Mouse (Mus musculus) liver, embryonic 13.5 days (tissue): Measurements from ENCODE around the gene Adam12. TPM values are rescaled to one million over a fixed set of nuclear protein-coding genes. Genes with fewer than 3 reads are reported as not detected.

Experiments used
- ATAC-seq: fragments of 200-750 bp; cut with Nextera tagmentation; 2 replicates; pipeline ENCODE4 v1.8.0; 2017; ENCODE audit warnings: low read depth, mild to moderate bottlenecking, moderate number of reproducible peaks, moderate library complexity
- DNase-seq: peaks from one replicate; pipeline ENCODE4 v3.0.0; 2022
- H3K27ac ChIP-seq: fragments of 300-500 bp; sonication (generic); 2 replicates; pipeline ENCODE4 v1.5.1; 2015; ENCODE audit warnings: moderate library complexity, mild to moderate bottlenecking, inconsistent platforms
- H3K27me3 ChIP-seq: fragments of 300-500 bp; sonication (generic); 2 replicates; pipeline ENCODE4 v1.6.1; 2015; ENCODE audit warnings: mild to moderate bottlenecking, inconsistent platforms
- H3K36me3 ChIP-seq: fragments of 300-500 bp; sonication (generic); 2 replicates; pipeline ENCODE4 v1.6.1; 2015; ENCODE audit warnings: mild to moderate bottlenecking, inconsistent platforms
- H3K4me1 ChIP-seq: fragments of 300-500 bp; sonication (generic); replicated peaks from 2 replicates; pipeline ENCODE4 v1.6.1; 2015; ENCODE audit warnings: inconsistent platforms
- H3K4me2 ChIP-seq: fragments of 300-500 bp; sonication (generic); 2 replicates; pipeline ENCODE4 v1.6.1; 2015; ENCODE audit warnings: inconsistent platforms, mild to moderate bottlenecking, moderate library complexity
- H3K4me3 ChIP-seq: fragments of 300-500 bp; sonication (generic); replicated peaks from 2 replicates; pipeline ENCODE4 v1.5.1; 2015; ENCODE audit warnings: mild to moderate bottlenecking, inconsistent platforms
- H3K9ac ChIP-seq: fragments of 300-500 bp; sonication (generic); 2 replicates; pipeline ENCODE4 v1.6.1; 2015; ENCODE audit warnings: mild to moderate bottlenecking, inconsistent platforms
- H3K9me3 ChIP-seq: fragments of 300-500 bp; sonication (generic); replicated peaks from 2 replicates; pipeline ENCODE4 v1.6.1; 2016; ENCODE audit warnings: inconsistent platforms
- WGBS: fragments of 180-500 bp; shearing (Covaris S2); methylation state at CpG from one replicate; pipeline ENCODE4 v1.1.7; 2015; ENCODE audit not compliant: insufficient replicate concordance; 5-methylcytosine and 5-hydroxymethylcytosine counted together
- polyA plus RNA-seq: library from polyadenylated mRNA; unstranded; fragments of >200 nt; fragmentation: Nextera tagmentation; extraction: Ambion mirVana; gene quantifications from 2 replicates; pipeline ENCODE4 v1.2.1, GENCODE M21; 2015

Gene Adam12
- polyA plus RNA-seq, 1 experiment from 2014 or later, result 1.5 TPM

- Histone ChIP-seq H3K36me3 (no peaks in the 10 kb centered on the region), H3K9me3 (no peaks in the 10 kb centered on the region), H3K4me3 (no peak overlapping the region), H3K27me3 (no peaks in the 10 kb centered on the region), H3K4me1 (no peaks in the 10 kb centered on the region), H3K9ac (no peak overlapping the region), H3K4me2 (no peak overlapping the region), H3K27ac (no peak overlapping the region)
- ATAC-seq (no peak), DNase-seq (no peak)
- WGBS, result 69% methylated on average over 14 of the region's 14 CpGs
Observed at GRCm38 (mm10) chr7:133951777-133952545, 280.0 kb downstream of the Adam12 start.

- no peak for ATAC-seq
- no peaks in the 10 kb centered on the region for H3K4me1 ChIP-seq
- no peak overlapping the region for H3K27ac ChIP-seq
- no peaks in the 10 kb centered on the region for H3K9me3 ChIP-seq
- H3K4me3 ChIP-seq, result no peak overlapping the region
- DNase-seq, result no peak
- WGBS, result 55% methylated on average over 2 of the region's 2 CpGs
- H3K27me3 ChIP-seq, result no peaks in the 10 kb centered on the region
- H3K4me2 ChIP-seq, result no peak overlapping the region
- no peaks in the 10 kb centered on the region for H3K36me3 ChIP-seq
- H3K9ac ChIP-seq, result no peak overlapping the region
Observed at GRCm38 (mm10) chr7:133947360-133947759, 284.6 kb downstream of the Adam12 start.

- 29% methylated on average over 2 of the region's 2 CpGs for WGBS
- Histone ChIP-seq H3K27me3 (no peaks in the 10 kb centered on the region), H3K27ac (no peak overlapping the region), H3K4me3 (no peak overlapping the region), H3K4me2 (no peak overlapping the region), H3K4me1 (no peaks in the 10 kb centered on the region), H3K36me3 (no peaks in the 10 kb centered on the region), H3K9me3 (no peaks in the 10 kb centered on the region), H3K9ac (no peak overlapping the region)
- no peak for ATAC-seq
- DNase-seq, result no peak
Observed at GRCm38 (mm10) chr7:133946757-133947345, 285.1 kb downstream of the Adam12 start.

GRCm38 (mm10) chr7:133946113-133946512 is 285.8 kb downstream of the Adam12 start:
- ATAC-seq, result no peak

GRCm38 (mm10) chr7:133940405-133940804 is 291.5 kb downstream of the Adam12 start:
- H3K27me3 ChIP-seq, result no peaks in the 10 kb centered on the region
- no peaks in the 10 kb centered on the region for H3K36me3 ChIP-seq
- no peak overlapping the region for H3K4me3 ChIP-seq
- H3K9ac ChIP-seq, result no peak overlapping the region
- H3K4me1 ChIP-seq, result no peaks in the 10 kb centered on the region
- DNase-seq, result no peak
- ATAC-seq, result no peak
- H3K9me3 ChIP-seq, result no peaks in the 10 kb centered on the region
- 58% methylated on average over 4 of the region's 4 CpGs for WGBS
- H3K4me2 ChIP-seq, result no peak overlapping the region
- no peak overlapping the region for H3K27ac ChIP-seq

More at GRCm38 (mm10) chr7:133946113-133946512, 285.8 kb downstream of the Adam12 start:
- DNase-seq, result no peak
- Histone ChIP-seq H3K27me3 (no peaks in the 10 kb centered on the region), H3K9ac (no peak overlapping the region), H3K4me2 (no peak overlapping the region), H3K4me1 (no peaks in the 10 kb centered on the region), H3K4me3 (no peak overlapping the region), H3K9me3 (no peaks in the 10 kb centered on the region), H3K36me3 (no peaks in the 10 kb centered on the region), H3K27ac (no peak overlapping the region)
- 67% methylated on average over 4 of the region's 4 CpGs for WGBS

- Histone ChIP-seq H3K9ac (no peak overlapping the region), H3K27ac (no peak overlapping the region), H3K9me3 (no peaks in the 10 kb centered on the region), H3K4me1 (no peaks in the 10 kb centered on the region), H3K4me3 (no peak overlapping the region), H3K27me3 (no peaks in the 10 kb centered on the region), H3K36me3 (no peaks in the 10 kb centered on the region), H3K4me2 (no peak overlapping the region)
- WGBS, result 60% methylated on average over 3 of the region's 3 CpGs
- ATAC-seq (no peak), DNase-seq (no peak)
Observed at GRCm38 (mm10) chr7:133937473-133937872, 294.5 kb downstream of the Adam12 start.

- Histone ChIP-seq H3K4me2 (no peak overlapping the region), H3K4me1 (no peaks in the 10 kb centered on the region), H3K36me3 (no peaks in the 10 kb centered on the region), H3K9me3 (no peaks in the 10 kb centered on the region), H3K9ac (no peak overlapping the region), H3K4me3 (no peak overlapping the region), H3K27me3 (no peaks in the 10 kb centered on the region), H3K27ac (no peak overlapping the region)
- no peak for ATAC-seq
- DNase-seq, result no peak
- 60% methylated on average over 4 of the region's 4 CpGs for WGBS
Observed at GRCm38 (mm10) chr7:133936377-133936776, 295.6 kb downstream of the Adam12 start.

GRCm38 (mm10) chr7:133933378-133933777 is 298.6 kb downstream of the Adam12 start:
- H3K4me1 ChIP-seq, result no peaks in the 10 kb centered on the region
- ATAC-seq, result peak; percentile 23; the same call in 1 of the 2 replicates
- no peak for DNase-seq
- no peak overlapping the region for H3K4me3 ChIP-seq
- H3K27me3 ChIP-seq, result no peaks in the 10 kb centered on the region
- H3K9ac ChIP-seq, result no peak overlapping the region
- no peak overlapping the region for H3K4me2 ChIP-seq
- no peak overlapping the region for H3K27ac ChIP-seq
- no peaks in the 10 kb centered on the region for H3K36me3 ChIP-seq
- whole genome bisulfite sequencing, result 73% methylated on average over 6 of the region's 6 CpGs
- no peaks in the 10 kb centered on the region for H3K9me3 ChIP-seq

- H3K9ac ChIP-seq, result no peak overlapping the region
- ATAC-seq, result no peak
- no peak for DNase-seq
- no peaks in the 10 kb centered on the region for H3K36me3 ChIP-seq
- no peak overlapping the region for H3K4me2 ChIP-seq
- no peak overlapping the region for H3K4me3 ChIP-seq
- H3K27me3 ChIP-seq, result no peaks in the 10 kb centered on the region
- no peaks in the 10 kb centered on the region for H3K4me1 ChIP-seq
- H3K27ac ChIP-seq, result no peak overlapping the region
- WGBS, result 81% methylated on average over 11 of the region's 11 CpGs
- no peaks in the 10 kb centered on the region for H3K9me3 ChIP-seq
Observed at GRCm38 (mm10) chr7:133931481-133931880, 300.5 kb downstream of the Adam12 start.

- 67% methylated on average over 3 of the region's 3 CpGs for WGBS
- H3K27ac ChIP-seq, result no peak overlapping the region
- H3K27me3 ChIP-seq, result no peaks in the 10 kb centered on the region
- no peaks in the 10 kb centered on the region; the same call in 1 of the 2 replicates for H3K4me1 ChIP-seq
- no peak for DNase-seq
- H3K9me3 ChIP-seq, result no peaks in the 10 kb centered on the region
- H3K36me3 ChIP-seq, result no peaks in the 10 kb centered on the region
- H3K4me2 ChIP-seq, result no peak overlapping the region
- H3K9ac ChIP-seq, result no peak overlapping the region
- no peak for ATAC-seq
- H3K4me3 ChIP-seq, result no peak overlapping the region
Observed at GRCm38 (mm10) chr7:133928981-133929380, 303.0 kb downstream of the Adam12 start.

- H3K9ac ChIP-seq, result no peak overlapping the region
- DNase-seq, result no peak
- ATAC-seq, result no peak
- H3K36me3 ChIP-seq, result no peaks in the 10 kb centered on the region
- no peaks in the 10 kb centered on the region for H3K9me3 ChIP-seq
- H3K27me3 ChIP-seq, result no peaks in the 10 kb centered on the region
- H3K4me3 ChIP-seq, result no peak overlapping the region
- WGBS, result 62% methylated on average over 2 of the region's 2 CpGs
- H3K4me1 ChIP-seq, result no peaks in the 10 kb centered on the region; the same call in 1 of the 2 replicates
- H3K27ac ChIP-seq, result no peak overlapping the region
- no peak overlapping the region for H3K4me2 ChIP-seq
Observed at GRCm38 (mm10) chr7:133925771-133926170, 306.2 kb downstream of the Adam12 start.

GRCm38 (mm10) chr7:133923994-133924393 is 308.0 kb downstream of the Adam12 start:
- H3K4me3 ChIP-seq, result no peak overlapping the region
- no peak overlapping the region for H3K27ac ChIP-seq
- no peak overlapping the region for H3K9ac ChIP-seq
- H3K9me3 ChIP-seq, result no peaks in the 10 kb centered on the region
- WGBS, result 47% methylated on average over 6 of the region's 6 CpGs
- no peaks in the 10 kb centered on the region for H3K27me3 ChIP-seq
- no peaks in the 10 kb centered on the region for H3K36me3 ChIP-seq
- ATAC-seq (peak; percentile 57; the same call in 1 of the 2 replicates), DNase-seq (no peak)
- no peak overlapping the region for H3K4me2 ChIP-seq
- H3K4me1 ChIP-seq, result no peaks in the 10 kb centered on the region; the same call in 1 of the 2 replicates
